Mouse (Mus musculus): ENCODE data around the gene D11Wsu47e. TPM values are rescaled to one million over a fixed set of nuclear protein-coding genes. Genes with fewer than 3 reads are reported as not detected.
"Not testable (repeated sequence)": the region's sequence is repeated elsewhere in the genome, so short reads cannot be mapped to it uniquely, and the experiment has no call there.

D11Wsu47e gene
- total RNA-seq (2022): 10 to 100 TPM; 16.7 to 21.8 (median 18.1) TPM

- peak; percentile 93 for DNase-seq
These were observed at the start of gene D11Wsu47e, which contains the start of gene Fam104a for GRCm38 (mm10) chr11:113683957-113684706. D11Wsu47e (plus strand) TSS chr11:113684412. Fam104a (minus strand) TSS chr11:113684155.

GRCm38 (mm10) chr11:113634699-113635121 lies 49.5 kb upstream of the D11Wsu47e start:
- no peak for DNase-seq

- DNase-seq: no peak
These were observed 45.5 kb upstream of the D11Wsu47e start for GRCm38 (mm10) chr11:113638680-113639079.

- no peak for DNase-seq
These were observed 39.0 kb upstream of the D11Wsu47e start for GRCm38 (mm10) chr11:113645181-113645580.

- DNase-seq: peak; percentile 52
These were observed 36.1 kb upstream of the D11Wsu47e start for GRCm38 (mm10) chr11:113648152-113648551.

GRCm38 (mm10) chr11:113648690-113649352 lies 35.4 kb upstream of the D11Wsu47e start, which contains the start of gene Cog1:
Cog1 (plus strand) TSS chr11:113649169.
- DNase-seq: no peak

- DNase-seq: peak; percentile 26
These were observed 34.6 kb upstream of the D11Wsu47e start, which contains the start of gene Slc39a11 for GRCm38 (mm10) chr11:113649353-113650210. Slc39a11 (minus strand) TSS chr11:113650079.

GRCm38 (mm10) chr11:113651206-113651906 lies 32.9 kb upstream of the D11Wsu47e start:
- no peak for DNase-seq

- no peak for DNase-seq
These were observed 32.3 kb upstream of the D11Wsu47e start for GRCm38 (mm10) chr11:113651907-113652273.

- no peak for DNase-seq
These were observed 31.7 kb upstream of the D11Wsu47e start for GRCm38 (mm10) chr11:113652516-113652915.

- no peak for DNase-seq
These were observed 30.1 kb upstream of the D11Wsu47e start for GRCm38 (mm10) chr11:113654105-113654504.

- DNase-seq: no peak
These were observed 29.5 kb upstream of the D11Wsu47e start for GRCm38 (mm10) chr11:113654561-113655270.

- DNase-seq: peak; percentile 64
These were observed 27.7 kb upstream of the D11Wsu47e start for GRCm38 (mm10) chr11:113656511-113656932.

- DNase-seq: no peak
These were observed 27.0 kb upstream of the D11Wsu47e start for GRCm38 (mm10) chr11:113657221-113657620.

GRCm38 (mm10) chr11:113658319-113658718 lies 25.9 kb upstream of the D11Wsu47e start:
- no peak for DNase-seq

GRCm38 (mm10) chr11:113658763-113659162 lies 25.4 kb upstream of the D11Wsu47e start:
- DNase-seq: no peak

- not testable (repeated sequence) for DNase-seq
These were observed 24.0 kb upstream of the D11Wsu47e start for GRCm38 (mm10) chr11:113660213-113660612.

- DNase-seq: no peak
These were observed 23.3 kb upstream of the D11Wsu47e start for GRCm38 (mm10) chr11:113660940-113661339.

GRCm38 (mm10) chr11:113661835-113662351 lies 22.3 kb upstream of the D11Wsu47e start:
- DNase-seq: no peak

- DNase-seq: no peak
These were observed 19.9 kb upstream of the D11Wsu47e start for GRCm38 (mm10) chr11:113664279-113664678.

- DNase-seq: no peak
These were observed 18.0 kb upstream of the D11Wsu47e start for GRCm38 (mm10) chr11:113666205-113666604.
